Comparison of ENCODE assay signal across 7 mouse cellular contexts in genomic region chr14:46831837-46832333, GRCm38 (mm10). TPM values are rescaled to one million over a fixed set of nuclear protein-coding genes. Genes with fewer than 3 reads are reported as not detected.
DNase-seq lines count a peak whose midpoint lies in the region; ATAC-seq lines count a peak whose summit lies in the region.

Gene Cgrrf1 (plus strand): TSS chr14:46832125.

- DNase-seq in adrenal gland, postnatal 14 days: peak; percentile 99
- DNase-seq in embryonic facial prominence, embryonic 11.5 days (ENCODE audit: low spot score): peak; percentile 98
- DNase-seq in kidney, adult 11 months: peak; percentile 98
- peak; percentile 95 for DNase-seq in limb, embryonic 10.5 days (ENCODE audit: low spot score)
- DNase-seq in spleen, adult 12 weeks (ENCODE audit: low spot score): peak; percentile 92

- no peaks in the 10 kb centered on the region for H3K4me1 ChIP-seq in embryonic facial prominence, embryonic 11.5 days (ENCODE audit: control insufficient read depth, insufficient read depth, low read length)
- peaks cover 11% of the 10 kb centered on the region for H3K4me1 ChIP-seq in limb, embryonic 10.5 days
- peaks cover 15% of the 10 kb centered on the region for H3K4me1 ChIP-seq in midbrain, embryonic 13.5 days (replicated peaks)

- WGBS in embryonic facial prominence, embryonic 11.5 days: under 1% methylated on average over 32 of the region's 32 CpGs
- WGBS in limb, embryonic 10.5 days: under 1% methylated on average over 32 of the region's 32 CpGs
- under 1% methylated on average over 32 of the region's 32 CpGs for WGBS in midbrain, embryonic 13.5 days

- no peaks in the 10 kb centered on the region for H3K9me3 ChIP-seq in embryonic facial prominence, embryonic 11.5 days (replicated peaks; ENCODE audit: control insufficient read depth, low read length)
- no peaks in the 10 kb centered on the region for H3K9me3 ChIP-seq in limb, embryonic 10.5 days (replicated peaks)
- H3K9me3 ChIP-seq in midbrain, embryonic 13.5 days: no peaks in the 10 kb centered on the region

- peak within 1 kb of the TSS; percentile 89 for H3K4me2 ChIP-seq in embryonic facial prominence, embryonic 11.5 days (ENCODE audit: low read depth, low read length)
- H3K4me2 ChIP-seq in midbrain, embryonic 13.5 days (replicated peaks): peak within 1 kb of the TSS; percentile 89

- no peaks in the 10 kb centered on the region for H3K36me3 ChIP-seq in embryonic facial prominence, embryonic 11.5 days (replicated peaks; ENCODE audit: control insufficient read depth, insufficient read depth, low read depth, low read length)
- H3K36me3 ChIP-seq in limb, embryonic 10.5 days: no peaks in the 10 kb centered on the region
- no peaks in the 10 kb centered on the region for H3K36me3 ChIP-seq in midbrain, embryonic 13.5 days

- no peaks in the 10 kb centered on the region for H3K27me3 ChIP-seq in embryonic facial prominence, embryonic 11.5 days (ENCODE audit: control insufficient read depth, insufficient read depth, low read length)
- no peaks in the 10 kb centered on the region for H3K27me3 ChIP-seq in limb, embryonic 10.5 days (ENCODE audit: low read depth, poor library complexity, severe bottlenecking)
- peaks cover 8% of the 10 kb centered on the region; the same call in 1 of the 2 replicates for H3K27me3 ChIP-seq in midbrain, embryonic 13.5 days

- H3K4me3 ChIP-seq in embryonic facial prominence, embryonic 11.5 days (ENCODE audit: low read depth, low read length): peak within 1 kb of the TSS; percentile 78
- peak within 1 kb of the TSS; percentile 95 for H3K4me3 ChIP-seq in limb, embryonic 10.5 days
- H3K4me3 ChIP-seq in midbrain, embryonic 13.5 days (replicated peaks): peak within 1 kb of the TSS; percentile 75

- H3K9ac ChIP-seq in embryonic facial prominence, embryonic 11.5 days (replicated peaks; ENCODE audit: low read length): peak within 1 kb of the TSS; percentile 77
- H3K9ac ChIP-seq in midbrain, embryonic 13.5 days (replicated peaks): peak within 1 kb of the TSS; percentile 82

- no peak within 1 kb of the TSS for H3K27ac ChIP-seq in embryonic facial prominence, embryonic 11.5 days (replicated peaks; ENCODE audit: low read depth, low read length)
- H3K27ac ChIP-seq in limb, embryonic 10.5 days: peak within 1 kb of the TSS; percentile 91
- no peak within 1 kb of the TSS; the same call in 1 of the 2 replicates for H3K27ac ChIP-seq in midbrain, embryonic 13.5 days

- peak; percentile 99 for ATAC-seq in embryonic facial prominence, embryonic 11.5 days (replicated peaks; ENCODE audit: insufficient number of reproducible peaks, low FRiP score, low TSS enrichment, low read depth)
- peak; percentile 99 for ATAC-seq in granulocyte monocyte progenitor cell, adult 5-6 weeks (replicated peaks; ENCODE audit: poor library complexity, severe bottlenecking)
- ATAC-seq in midbrain, embryonic 13.5 days: peak; percentile 99

RNA-seq across cellular contexts. Expression of gene Cgrrf1, which starts in this region (rescaled TPM):
- total RNA-seq in adrenal gland, postnatal 14 days (2021): 40.7 and 45.7 TPM in 2 replicates
- polyA plus RNA-seq in embryonic facial prominence, embryonic 11.5 days (2014; fragmentation: Nextera tagmentation; extraction: Ambion mirVana): 32.1 and 33.9 TPM in 2 replicates
- total RNA-seq in granulocyte monocyte progenitor cell, adult 5-6 weeks (2014; fragmentation: Nextera tagmentation): 21.5 and 28.4 TPM in 2 replicates
- 21.2 and 22.3 TPM in 2 replicates for total RNA-seq in granulocyte monocyte progenitor cell, adult 5-6 weeks (2017)
- 31.3 and 31.5 TPM in 2 replicates for polyA plus RNA-seq in limb, embryonic 10.5 days (2016; fragmentation: Nextera tagmentation; extraction: Ambion mirVana)
- polyA plus RNA-seq in midbrain, embryonic 13.5 days (2015; fragmentation: Nextera tagmentation; extraction: Ambion mirVana): 22.6 and 25.4 TPM in 2 replicates
